Mouse (Mus musculus) kidney, adult 2 months (tissue): ENCODE results near the gene Anxa2.

ENCODE experiments used
- CTCF ChIP-seq: fragments of 200-500 bp; conservative IDR thresholded peaks from 2 replicates; pipeline ENCODE4 v1.5.1; 2011; ENCODE audit warnings: low read depth, mild to moderate bottlenecking, control low read depth, low read length, moderate library complexity, mixed read lengths; ENCODE audit not compliant: insufficient read depth, insufficient read length
- POLR2A ChIP-seq: fragments of 200-500 bp; IDR thresholded peaks from one replicate; pipeline ENCODE4 v1.6.1; 2011; ENCODE audit warnings: low read depth, low read length, control low read depth

- TF ChIP-seq CTCF, result no peak
- no peak for TF ChIP-seq POLR2A
Measured at GRCm38 (mm10) chr9:69442471-69443038, 10.9 kb upstream of the Anxa2 start.
